Mouse (Mus musculus) forebrain, embryonic 15.5 days (tissue): Measurements from ENCODE around the gene Poldip2. TPM values are rescaled to one million over a fixed set of nuclear protein-coding genes. Genes with fewer than 3 reads are reported as not detected.
"Not testable (repeated sequence)": the region's sequence is repeated elsewhere in the genome, so short reads cannot be mapped to it uniquely, and the experiment has no call there.

Experiments used
- ATAC-seq: fragments of 200-750 bp; cut with Nextera tagmentation; replicated peaks from 2 replicates; pipeline ENCODE4 v1.8.0; 2017; ENCODE audit warnings: mild to moderate bottlenecking, moderate TSS enrichment, moderate library complexity
- H3K27ac ChIP-seq: fragments of 300-500 bp; sonication (generic); replicated peaks from 2 replicates; pipeline ENCODE4 v1.5.1; 2015; ENCODE audit warnings: mild to moderate bottlenecking, inconsistent platforms
- H3K27me3 ChIP-seq: fragments of 300-500 bp; sonication (generic); 2 replicates; pipeline ENCODE4 v1.6.1; 2015; ENCODE audit warnings: inconsistent platforms
- H3K36me3 ChIP-seq: fragments of 300-500 bp; sonication (generic); 2 replicates; pipeline ENCODE4 v1.6.1; 2015; ENCODE audit warnings: mild to moderate bottlenecking, inconsistent platforms
- H3K4me1 ChIP-seq: fragments of 300-500 bp; sonication (generic); 2 replicates; pipeline ENCODE4 v1.6.1; 2015; ENCODE audit warnings: inconsistent platforms
- H3K4me2 ChIP-seq: fragments of 300-500 bp; sonication (generic); replicated peaks from 2 replicates; pipeline ENCODE4 v1.6.1; 2015; ENCODE audit warnings: mild to moderate bottlenecking, inconsistent platforms
- H3K4me3 ChIP-seq: fragments of 300-500 bp; sonication (generic); 2 replicates; pipeline ENCODE4 v1.5.1; 2015; ENCODE audit warnings: mild to moderate bottlenecking, inconsistent platforms
- H3K9ac ChIP-seq: fragments of 300-500 bp; sonication (generic); replicated peaks from 2 replicates; pipeline ENCODE4 v1.6.1; 2015; ENCODE audit warnings: mild to moderate bottlenecking, inconsistent platforms
- H3K9me3 ChIP-seq: fragments of 300-500 bp; sonication (generic); 2 replicates; pipeline ENCODE4 v1.6.1; 2016; ENCODE audit warnings: inconsistent platforms
- WGBS: fragments of 180-500 bp; shearing (Covaris S2); methylation state at CpG from one replicate; pipeline ENCODE4 v1.1.7; 2015; ENCODE audit warnings: mixed read lengths; 5-methylcytosine and 5-hydroxymethylcytosine counted together
- polyA plus RNA-seq: library from polyadenylated mRNA; unstranded; fragments of >200 nt; fragmentation: Nextera tagmentation; extraction: Ambion mirVana; gene quantifications from 2 replicates; pipeline ENCODE4 v1.2.1, GENCODE M21; 2015

Gene Poldip2
- polyA plus RNA-seq, 1 experiment from 2014 or later, result 217 TPM

- not testable (repeated sequence) for ATAC-seq, H3K4me3 ChIP-seq, H3K9ac ChIP-seq, H3K4me2 ChIP-seq, H3K9me3 ChIP-seq, H3K27me3 ChIP-seq
- H3K36me3 ChIP-seq, result peaks cover 33% of the 10 kb centered on the region
- WGBS, result 92% methylated on average over 10 of the region's 10 CpGs
- 0 out of 2 replicates have a peak overlapping the region, but pooled peaks have one; percentile 21 for H3K27ac ChIP-seq
- peaks cover 13% of the 10 kb centered on the region for H3K4me1 ChIP-seq
Measured at GRCm38 (mm10) chr11:78531515-78531914, 19.5 kb downstream of the Poldip2 start.

- no peak for ATAC-seq
Measured at GRCm38 (mm10) chr11:78534516-78534915, 22.5 kb downstream of the Poldip2 start.

GRCm38 (mm10) chr11:78535376-78536079 lies 23.5 kb downstream of the Poldip2 start:
- Histone ChIP-seq H3K4me2 (peak overlapping the region; percentile 71), H3K36me3 (peaks cover 21% of the 10 kb centered on the region), H3K4me1 (peaks cover 27% of the 10 kb centered on the region), H3K27me3 (no peaks in the 10 kb centered on the region), H3K9me3 (no peaks in the 10 kb centered on the region), H3K4me3 (peak overlapping the region; percentile 55), H3K27ac (peak overlapping the region; percentile 92), H3K9ac (peak overlapping the region; percentile 76)
- peak; percentile 27; the same call in 1 of the 2 replicates for ATAC-seq
- 0% methylated on average over 23 of the region's 23 CpGs for WGBS

More at GRCm38 (mm10) chr11:78534516-78534915, 22.5 kb downstream of the Poldip2 start:
- Histone ChIP-seq H3K27ac (0 out of 2 replicates have a peak overlapping the region, but pooled peaks have one; percentile 92), H3K4me1 (peaks cover 27% of the 10 kb centered on the region), H3K27me3 (no peaks in the 10 kb centered on the region), H3K4me3 (peak overlapping the region; percentile 55; the same call in 1 of the 2 replicates), H3K4me2 (peak overlapping the region; percentile 71), H3K9ac (no peak overlapping the region), H3K36me3 (peaks cover 18% of the 10 kb centered on the region), H3K9me3 (no peaks in the 10 kb centered on the region)
- WGBS, result 84% methylated on average over 4 of the region's 4 CpGs

- WGBS, result under 1% methylated on average over 52 of the region's 52 CpGs
- Histone ChIP-seq H3K27ac (peak within 1 kb of the TSS; percentile 92), H3K4me1 (peaks cover 27% of the 10 kb centered on the region), H3K36me3 (peaks cover 25% of the 10 kb centered on the region), H3K4me2 (peak within 1 kb of the TSS; percentile 71), H3K27me3 (no peaks in the 10 kb centered on the region), H3K4me3 (peak within 1 kb of the TSS; percentile 55), H3K9me3 (no peaks in the 10 kb centered on the region), H3K9ac (peak within 1 kb of the TSS; percentile 76)
- peak; percentile 99 for ATAC-seq
Measured at GRCm38 (mm10) chr11:78536080-78536689, 24.2 kb downstream of the Poldip2 start, which contains the start of the genes Tnfaip1 and Ift20. Tnfaip1 (minus strand) TSS chr11:78536332. Ift20 (plus strand) TSS chr11:78536361.

GRCm38 (mm10) chr11:78536690-78537084 lies 24.7 kb downstream of the Poldip2 start:
- Histone ChIP-seq H3K4me2 (peak overlapping the region; percentile 71), H3K27me3 (no peaks in the 10 kb centered on the region), H3K27ac (peak overlapping the region; percentile 81), H3K4me1 (peaks cover 27% of the 10 kb centered on the region), H3K4me3 (peak overlapping the region; percentile 55), H3K36me3 (peaks cover 28% of the 10 kb centered on the region), H3K9ac (peak overlapping the region; percentile 76), H3K9me3 (no peaks in the 10 kb centered on the region)
- 4% methylated on average over 14 of the region's 14 CpGs for WGBS
- ATAC-seq, result no peak; the same call in 1 of the 2 replicates

- no peak overlapping the region for H3K4me3 ChIP-seq
- 90% methylated on average over 3 of the region's 3 CpGs for WGBS
- peaks cover 44% of the 10 kb centered on the region for H3K36me3 ChIP-seq
- no peak for ATAC-seq
- peaks cover 14% of the 10 kb centered on the region for H3K4me1 ChIP-seq
- H3K9me3 ChIP-seq, result no peaks in the 10 kb centered on the region
- no peaks in the 10 kb centered on the region for H3K27me3 ChIP-seq
- no peak overlapping the region for H3K27ac ChIP-seq
- no peak overlapping the region for H3K4me2 ChIP-seq
- no peak overlapping the region for H3K9ac ChIP-seq
Measured at GRCm38 (mm10) chr11:78540358-78540757, 28.4 kb downstream of the Poldip2 start.

- Histone ChIP-seq H3K4me3 (no peak overlapping the region), H3K36me3 (peaks cover 34% of the 10 kb centered on the region), H3K4me1 (peaks cover 14% of the 10 kb centered on the region), H3K27ac (no peak overlapping the region), H3K9me3 (no peaks in the 10 kb centered on the region), H3K27me3 (no peaks in the 10 kb centered on the region), H3K9ac (no peak overlapping the region), H3K4me2 (no peak overlapping the region)
- ATAC-seq, result no peak
- 92% methylated on average over 7 of the region's 7 CpGs for WGBS
Measured at GRCm38 (mm10) chr11:78544449-78545111, 32.6 kb downstream of the Poldip2 start.

GRCm38 (mm10) chr11:78545181-78545580 lies 33.2 kb downstream of the Poldip2 start:
- peaks cover 20% of the 10 kb centered on the region for H3K4me1 ChIP-seq
- no peak for ATAC-seq
- 61% methylated on average over 8 of the region's 8 CpGs for WGBS
- no peaks in the 10 kb centered on the region for H3K9me3 ChIP-seq
- H3K4me2 ChIP-seq, result no peak overlapping the region
- no peaks in the 10 kb centered on the region for H3K27me3 ChIP-seq
- no peak overlapping the region for H3K27ac ChIP-seq
- H3K4me3 ChIP-seq, result no peak overlapping the region
- H3K9ac ChIP-seq, result no peak overlapping the region
- H3K36me3 ChIP-seq, result peaks cover 28% of the 10 kb centered on the region

- H3K4me1 ChIP-seq, result peaks cover 24% of the 10 kb centered on the region
- peaks cover 12% of the 10 kb centered on the region for H3K36me3 ChIP-seq
- 89% methylated on average over 2 of the region's 2 CpGs for WGBS
- ATAC-seq, result no peak
- H3K9ac ChIP-seq, result no peak overlapping the region
- H3K9me3 ChIP-seq, result no peaks in the 10 kb centered on the region
- H3K27me3 ChIP-seq, result no peaks in the 10 kb centered on the region
- no peak overlapping the region for H3K4me3 ChIP-seq
- H3K27ac ChIP-seq, result no peak overlapping the region
- no peak overlapping the region for H3K4me2 ChIP-seq
Measured at GRCm38 (mm10) chr11:78547718-78548460, 35.9 kb downstream of the Poldip2 start.

GRCm38 (mm10) chr11:78549491-78549987 lies 37.5 kb downstream of the Poldip2 start:
- Histone ChIP-seq H3K4me2 (peak overlapping the region; percentile 75), H3K9me3 (peaks cover 5% of the 10 kb centered on the region; the same call in 1 of the 2 replicates), H3K4me3 (peak overlapping the region; percentile 64), H3K36me3 (no peaks in the 10 kb centered on the region), H3K27me3 (no peaks in the 10 kb centered on the region), H3K4me1 (peaks cover 24% of the 10 kb centered on the region), H3K9ac (peak overlapping the region; percentile 59), H3K27ac (no peak overlapping the region)
- WGBS, result 10% methylated on average over 5 of the region's 5 CpGs
- ATAC-seq, result no peak
